Mouse (Mus musculus) bone marrow, adult 2 months (tissue): ENCODE measurements around the gene Opn3. TPM values are rescaled to one million over a fixed set of nuclear protein-coding genes. Genes with fewer than 3 reads are reported as not detected.
A peak's percentile ranks its signal among the peaks of the same experiment; 100 is the strongest.

ENCODE experiments used
- H3K27ac ChIP-seq: fragments of 200-500 bp; 2 replicates; pipeline ENCODE4 v1.5.1; 2012; ENCODE audit warnings: low read depth, mild to moderate bottlenecking, control low read depth, inconsistent platforms, low read length; ENCODE audit not compliant: control insufficient read depth, poor library complexity, insufficient read depth
- H3K4me1 ChIP-seq: fragments of 200-500 bp; 2 replicates; pipeline ENCODE4 v1.6.1; 2011; ENCODE audit warnings: low read length; ENCODE audit not compliant: control insufficient read depth, insufficient read depth
- H3K4me3 ChIP-seq: fragments of 200-500 bp; replicated peaks from 2 replicates; pipeline ENCODE3; 2011; ENCODE audit warnings: mild to moderate bottlenecking, low read depth, low read length, control low read depth; ENCODE audit not compliant: control insufficient read depth
- CTCF ChIP-seq: fragments of 200-500 bp; IDR thresholded peaks from 2 replicates; pipeline ENCODE4 v1.5.1; 2011; ENCODE audit warnings: low read length, control low read depth; ENCODE audit not compliant: control insufficient read depth, insufficient read depth
- POLR2A ChIP-seq: fragments of 200-500 bp; IDR thresholded peaks from 2 replicates; pipeline ENCODE4 v1.6.1; 2011; ENCODE audit warnings: low read depth, mild to moderate bottlenecking, control low read depth, low read length, borderline replicate concordance; ENCODE audit not compliant: control insufficient read depth
- WGBS: fragments of 180-500 bp; shearing (Covaris S2); methylation state at CpG from one replicate; pipeline ENCODE4 v1.1.7; 2018; 5-methylcytosine and 5-hydroxymethylcytosine counted together
- polyA plus RNA-seq: library from polyadenylated mRNA; stranded (reverse); fragments of >200 nt; gene quantifications from 2 replicates; pipeline ENCODE4 v1.2.4, GENCODE M21; 2011; ENCODE audit warnings: low replicate concordance; ENCODE audit not compliant: missing spikeins, insufficient read depth, insufficient read length

The Opn3 gene
- polyA plus RNA-seq, 1 experiment: not detected

- Histone ChIP-seq H3K27ac (no peak overlapping the region), H3K4me1 (no peaks in the 10 kb centered on the region), H3K4me3 (no peak overlapping the region)
- 51% methylated on average over 3 of the region's 3 CpGs for WGBS
- no peak for TF ChIP-seq POLR2A
- no peak for TF ChIP-seq CTCF
Observed at GRCm38 (mm10) chr1:175699375-175699774, 6.8 kb upstream of the Opn3 start.

GRCm38 (mm10) chr1:175698293-175698692 lies 5.7 kb upstream of the Opn3 start, which contains the start of gene Wdr64:
Gene Wdr64, plus strand, starts transcription at chr1:175698593.
- no peak for TF ChIP-seq CTCF
- no peak for TF ChIP-seq POLR2A
- H3K4me3 ChIP-seq: no peak within 1 kb of the TSS
- no peaks in the 10 kb centered on the region for H3K4me1 ChIP-seq
- WGBS: 82% methylated on average over 1 of the region's 1 CpGs
- H3K27ac ChIP-seq: no peak within 1 kb of the TSS

DNA sequence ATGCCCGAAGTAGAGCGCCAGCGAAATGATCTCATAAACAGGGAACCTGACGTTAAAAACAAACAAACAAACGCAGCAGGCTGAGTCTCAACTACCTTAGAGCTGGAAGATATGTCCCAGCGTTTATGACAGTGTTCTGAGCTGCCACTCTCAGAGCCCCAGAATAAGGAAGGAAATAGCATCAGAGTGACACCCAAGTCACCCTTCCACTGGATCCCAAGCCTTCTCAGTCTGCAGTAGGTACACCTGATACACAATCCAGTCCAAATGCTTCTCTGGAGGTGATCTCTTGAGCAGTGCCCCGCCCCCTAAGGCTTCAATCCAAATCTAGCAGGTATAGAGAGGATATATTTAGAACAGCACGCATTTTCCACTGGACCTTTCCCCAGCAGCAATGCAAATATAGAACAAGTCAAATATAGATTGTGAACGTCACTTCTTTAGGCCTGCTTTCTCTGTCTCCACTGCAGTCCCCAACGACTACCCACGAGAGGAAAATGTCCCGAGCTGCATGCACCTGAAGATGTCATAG lies 919 bp upstream of the Opn3 start:
- TF ChIP-seq POLR2A: no peak
- no peak for TF ChIP-seq CTCF
- 33% methylated on average over 12 of the region's 12 CpGs for WGBS

GRCm38 (mm10) chr1:175692997-175693361 lies 403 bp upstream of the Opn3 start:
- Histone ChIP-seq H3K4me1 (no peaks in the 10 kb centered on the region), H3K27ac (no peak overlapping the region)
- TF ChIP-seq CTCF (no peak), POLR2A (no peak)

More for the DNA sequence above, 919 bp upstream of the Opn3 start:
- H3K4me3 ChIP-seq: no peak overlapping the region
- H3K4me1 ChIP-seq: no peaks in the 10 kb centered on the region
- no peak overlapping the region for H3K27ac ChIP-seq

GRCm38 (mm10) chr1:175691686-175692245 lies 810 bp downstream of the Opn3 start:
- TF ChIP-seq CTCF (no peak), POLR2A (no peak)
- WGBS: 3% methylated on average over 22 of the region's 22 CpGs

More at GRCm38 (mm10) chr1:175692997-175693361, 403 bp upstream of the Opn3 start:
- H3K4me3 ChIP-seq: peak overlapping the region; percentile 65
- under 1% methylated on average over 17 of the region's 17 CpGs for WGBS

DNA sequence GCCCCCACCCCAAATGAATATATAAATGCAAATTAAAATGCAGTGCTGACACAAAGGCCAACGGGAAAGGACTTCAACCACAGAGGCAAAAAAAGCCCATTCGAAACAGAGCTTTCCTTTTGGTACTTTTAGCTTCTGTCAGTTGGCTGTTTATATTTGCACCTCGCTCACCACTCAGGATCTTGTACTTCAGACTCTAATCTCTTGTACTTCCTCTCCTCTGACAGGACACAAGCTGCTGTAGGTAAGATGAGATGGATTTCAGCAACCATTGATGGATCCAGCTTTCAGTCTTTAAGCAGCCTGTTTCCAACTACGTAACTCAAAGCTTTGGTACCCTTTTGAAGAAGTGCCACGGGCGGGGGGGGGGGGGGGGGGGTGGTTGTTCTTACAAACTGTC lies 11.6 kb downstream of the Opn3 start:
- 59% methylated on average over 6 of the region's 6 CpGs for WGBS
- no peaks in the 10 kb centered on the region for H3K4me1 ChIP-seq
- no peak overlapping the region for H3K4me3 ChIP-seq
- H3K27ac ChIP-seq: no peak overlapping the region
- no peak for TF ChIP-seq POLR2A
- no peak for TF ChIP-seq CTCF

More at GRCm38 (mm10) chr1:175691686-175692245, 810 bp downstream of the Opn3 start:
- peak overlapping the region; percentile 94 for H3K4me3 ChIP-seq
- H3K27ac ChIP-seq: peak overlapping the region; percentile 82; the same call in 1 of the 2 replicates
- no peaks in the 10 kb centered on the region for H3K4me1 ChIP-seq

DNA sequence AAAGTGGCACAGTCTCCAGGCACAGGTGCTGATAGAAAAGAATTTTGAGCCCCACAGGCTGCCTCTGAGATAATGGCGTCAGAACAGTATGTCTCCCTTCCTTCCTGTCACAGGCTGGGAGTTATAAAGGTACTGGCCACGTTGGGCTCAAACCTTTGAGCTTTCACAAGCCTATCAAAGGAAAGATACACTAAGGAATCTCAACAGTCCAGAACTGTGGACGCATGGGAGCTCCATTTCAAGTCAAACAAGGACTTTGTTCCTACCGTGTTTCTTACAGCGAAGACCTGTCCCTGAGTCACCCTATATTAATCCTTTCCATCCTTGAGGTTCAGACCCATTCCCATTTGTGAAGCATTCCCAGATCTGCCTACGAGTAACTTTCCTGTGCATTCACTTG lies 15.1 kb downstream of the Opn3 start:
- Histone ChIP-seq H3K4me1 (no peaks in the 10 kb centered on the region), H3K27ac (no peak overlapping the region), H3K4me3 (no peak overlapping the region)
- TF ChIP-seq CTCF: no peak
- no peak for TF ChIP-seq POLR2A
- 72% methylated on average over 6 of the region's 6 CpGs for WGBS

- Histone ChIP-seq H3K4me1 (no peaks in the 10 kb centered on the region), H3K4me3 (no peak overlapping the region), H3K27ac (no peak overlapping the region)
- TF ChIP-seq CTCF: no peak
- no peak for TF ChIP-seq POLR2A
- 68% methylated on average over 6 of the region's 6 CpGs for WGBS
Observed at GRCm38 (mm10) chr1:175675116-175675515, 17.5 kb downstream of the Opn3 start.

DNA sequence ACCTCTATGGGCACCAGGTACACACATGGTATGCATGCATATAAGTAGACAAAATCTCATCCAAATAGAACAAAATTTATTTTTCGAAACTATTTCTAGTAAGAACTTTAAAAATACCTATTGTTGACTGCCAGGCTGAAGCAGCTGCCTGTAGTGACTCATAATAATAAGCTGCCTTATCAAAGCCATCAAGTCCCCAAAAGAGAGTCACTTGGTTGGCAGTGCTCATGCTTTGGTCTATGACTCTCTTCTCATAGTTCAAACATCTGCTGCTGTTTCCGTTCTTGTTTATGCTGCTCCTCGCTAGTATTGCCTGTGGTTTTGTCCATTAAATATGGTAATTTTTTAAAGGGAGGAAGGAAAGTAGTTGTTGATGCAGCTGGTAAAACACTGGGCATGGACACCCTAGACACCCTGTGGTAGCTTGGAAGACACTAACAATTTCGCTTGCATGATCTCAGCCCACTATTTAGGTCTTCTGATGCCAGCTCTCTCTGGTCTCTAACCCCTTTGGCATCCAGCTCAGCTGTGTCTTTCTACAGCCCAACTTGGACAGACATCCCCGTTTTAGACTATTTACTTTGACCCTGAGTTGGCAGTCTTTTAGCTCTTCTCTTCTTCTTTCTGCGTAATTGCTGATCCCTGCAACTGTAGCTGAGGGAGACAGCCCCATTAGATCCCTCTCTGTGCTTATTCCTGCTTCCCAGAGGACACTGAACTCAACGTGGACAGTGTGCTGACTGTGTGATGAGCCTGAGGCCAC lies 18.8 kb downstream of the Opn3 start:
- TF ChIP-seq CTCF (no peak), POLR2A (no peak)
- WGBS: 61% methylated on average over 7 of the region's 7 CpGs
- H3K4me1 ChIP-seq: no peaks in the 10 kb centered on the region
- no peak overlapping the region for H3K27ac ChIP-seq
- no peak overlapping the region for H3K4me3 ChIP-seq
